ENCODE assay signal across 25 mouse cellular contexts in genomic region chr3:32226755-32227154, GRCm38 (mm10).
DNase-seq lines count a peak whose midpoint lies in the region; ATAC-seq and TF ChIP-seq lines count a peak whose summit lies in the region.
"Had no signal": no experiment of that assay in that cellular context is flagged by ENCODE, and none has a peak within 500 bp of the region (broad histone marks: within the 10 kb centered on the region; RNA-seq: fewer than 3 reads in every experiment).

No protein-coding gene starts in this region.

- H3K4me2 ChIP-seq in embryonic facial prominence, embryonic 14.5 days (ENCODE audit: low read depth, low read length): no peak overlapping the region
- H3K4me2 ChIP-seq in kidney, embryonic 16.5 days (replicated peaks; ENCODE audit: low read depth, low read length): no peak overlapping the region
- no peak overlapping the region for H3K4me2 ChIP-seq in lung, embryonic 14.5 days
- H3K4me2 ChIP-seq: embryonic facial prominence, embryonic 15.5 days; heart, embryonic 13.5 days; hindbrain, embryonic 14.5 days had no signal

- peak; percentile 3 for DNase-seq in embryonic facial prominence, embryonic 14.5 days (ENCODE audit: low spot score)
- no peak for DNase-seq in embryonic facial prominence, embryonic 10.5 days (ENCODE audit: low spot score)
- DNase-seq in kidney, adult 11 months: no peak
- peak; percentile 19 for DNase-seq in lung, embryonic 14.5 days
- DNase-seq in lung, postnatal 25 days (ENCODE audit: low spot score): no peak
- DNase-seq: adrenal gland, adult 8-10 months; adrenal gland, postnatal 25 days; cerebellum, adult 11-12 months; cerebellum, adult 8-10 months; cerebellum, postnatal 10 days; cerebellum, postnatal 36 days; embryo, embryonic 11 days; forebrain, postnatal 0 days; gastrocnemius, adult 2 months; gastrocnemius, postnatal 14 days; heart, adult 18-20 months; heart, postnatal 14 days; heart, postnatal 4 days had no signal

- WGBS in embryonic facial prominence, embryonic 14.5 days: 76% methylated on average over 2 of the region's 2 CpGs
- WGBS in embryonic facial prominence, embryonic 10.5 days: 82% methylated on average over 2 of the region's 2 CpGs
- 68% methylated on average over 2 of the region's 2 CpGs for WGBS in kidney, embryonic 16.5 days
- 74% methylated on average over 2 of the region's 2 CpGs for WGBS in lung, embryonic 14.5 days

- no peak overlapping the region for H3K27ac ChIP-seq in embryonic facial prominence, embryonic 14.5 days (replicated peaks; ENCODE audit: low read depth, low read length)
- H3K27ac ChIP-seq in embryonic facial prominence, embryonic 10.5 days (replicated peaks): no peak overlapping the region
- no peak overlapping the region for H3K27ac ChIP-seq in kidney, embryonic 16.5 days (ENCODE audit: low read length)
- H3K27ac ChIP-seq in lung, embryonic 14.5 days (ENCODE audit: low read depth): no peak overlapping the region
- H3K27ac ChIP-seq: embryonic facial prominence, embryonic 15.5 days; gastrocnemius, adult 2 months; heart, embryonic 13.5 days; hindbrain, embryonic 14.5 days; hindbrain, postnatal 0 days had no signal

- no peak for ATAC-seq in embryonic facial prominence, embryonic 14.5 days (ENCODE audit: low read depth)
- 0 out of 2 replicates have a peak, but pooled peaks have one; percentile 61 for ATAC-seq in kidney, embryonic 16.5 days (ENCODE audit: low FRiP score, low TSS enrichment)
- ATAC-seq in lung, embryonic 14.5 days (ENCODE audit: insufficient read depth): peak; percentile 38; the same call in 1 of the 2 replicates
- ATAC-seq: activated CD4-positive, CD25-positive, alpha-beta regulatory T cell, adult 4 months; forebrain, embryonic 14.5 days; forebrain, postnatal 0 days; hindbrain, postnatal 0 days had no signal

- no peak for TF ChIP-seq CTCF in lung, embryonic 14.5 days (IDR thresholded peaks at IDR 0.05; ENCODE audit: low read depth)

- no peak overlapping the region for H3K4me3 ChIP-seq in embryonic facial prominence, embryonic 14.5 days (ENCODE audit: low read depth, low read length)
- no peak overlapping the region for H3K4me3 ChIP-seq in embryonic facial prominence, embryonic 10.5 days
- no peak overlapping the region for H3K4me3 ChIP-seq in kidney, embryonic 16.5 days (ENCODE audit: low read length)
- H3K4me3 ChIP-seq in lung, embryonic 14.5 days (ENCODE audit: low read depth, low read length): no peak overlapping the region
- H3K4me3 ChIP-seq: embryonic facial prominence, embryonic 15.5 days; gastrocnemius, adult 2 months; heart, embryonic 13.5 days had no signal

- no peaks in the 10 kb centered on the region for H3K36me3 ChIP-seq in embryonic facial prominence, embryonic 14.5 days (ENCODE audit: control insufficient read depth, insufficient read depth, low read length)
- H3K36me3 ChIP-seq in embryonic facial prominence, embryonic 10.5 days (replicated peaks): no peaks in the 10 kb centered on the region
- no peaks in the 10 kb centered on the region for H3K36me3 ChIP-seq in kidney, embryonic 16.5 days (ENCODE audit: insufficient read depth, low read length)
- no peaks in the 10 kb centered on the region for H3K36me3 ChIP-seq in lung, embryonic 14.5 days (ENCODE audit: insufficient read depth)
- H3K36me3 ChIP-seq: embryonic facial prominence, embryonic 15.5 days; heart, embryonic 13.5 days had no signal

- no peak overlapping the region for H3K9ac ChIP-seq in embryonic facial prominence, embryonic 14.5 days (ENCODE audit: low read depth, low read length)
- H3K9ac ChIP-seq in kidney, embryonic 16.5 days (replicated peaks; ENCODE audit: low read length): no peak overlapping the region
- no peak overlapping the region for H3K9ac ChIP-seq in lung, embryonic 14.5 days
- H3K9ac ChIP-seq: embryonic facial prominence, embryonic 15.5 days; forebrain, postnatal 0 days; heart, embryonic 13.5 days; hindbrain, embryonic 14.5 days had no signal

- no peaks in the 10 kb centered on the region for H3K27me3 ChIP-seq in embryonic facial prominence, embryonic 14.5 days (replicated peaks; ENCODE audit: control insufficient read depth, insufficient read depth, low read length)
- no peaks in the 10 kb centered on the region for H3K27me3 ChIP-seq in embryonic facial prominence, embryonic 10.5 days (replicated peaks; ENCODE audit: low read depth, poor library complexity, severe bottlenecking)
- H3K27me3 ChIP-seq in kidney, embryonic 16.5 days (ENCODE audit: insufficient read depth, low read length): no peaks in the 10 kb centered on the region
- no peaks in the 10 kb centered on the region for H3K27me3 ChIP-seq in lung, embryonic 14.5 days (ENCODE audit: insufficient read depth, low read length)
- H3K27me3 ChIP-seq: embryonic facial prominence, embryonic 15.5 days; heart, embryonic 13.5 days had no signal

- no peaks in the 10 kb centered on the region for H3K9me3 ChIP-seq in embryonic facial prominence, embryonic 14.5 days (ENCODE audit: control insufficient read depth, low read length)
- H3K9me3 ChIP-seq in embryonic facial prominence, embryonic 10.5 days: no peaks in the 10 kb centered on the region
- H3K9me3 ChIP-seq in kidney, embryonic 16.5 days (ENCODE audit: low read length): no peaks in the 10 kb centered on the region
- H3K9me3 ChIP-seq in lung, embryonic 14.5 days (ENCODE audit: low read depth, low read length): no peaks in the 10 kb centered on the region
- H3K9me3 ChIP-seq: embryonic facial prominence, embryonic 15.5 days; heart, embryonic 13.5 days had no signal

- no peaks in the 10 kb centered on the region for H3K4me1 ChIP-seq in embryonic facial prominence, embryonic 14.5 days (ENCODE audit: control insufficient read depth, insufficient read depth, low read length)
- H3K4me1 ChIP-seq in embryonic facial prominence, embryonic 10.5 days: no peaks in the 10 kb centered on the region
- no peaks in the 10 kb centered on the region for H3K4me1 ChIP-seq in kidney, embryonic 16.5 days (ENCODE audit: insufficient read depth, low read length)
- H3K4me1 ChIP-seq in lung, embryonic 14.5 days (ENCODE audit: insufficient read depth): no peaks in the 10 kb centered on the region
- H3K4me1 ChIP-seq: embryonic facial prominence, embryonic 15.5 days; heart, embryonic 13.5 days had no signal

Comparison
In these comparisons a context has a peak if more than half of its experiments do, and no peak if none do; other contexts are left out.
1. DNase-seq: peak in embryonic facial prominence, embryonic 14.5 days (single experiment) and lung, embryonic 14.5 days (single experiment); none in embryonic facial prominence, embryonic 10.5 days (single experiment), kidney, adult 11 months (single experiment) and lung, postnatal 25 days (single experiment).